Mouse (Mus musculus) limb, embryonic 10.5 days (tissue): ENCODE results near the gene Trpm3. TPM values are rescaled to one million over a fixed set of nuclear protein-coding genes. Genes with fewer than 3 reads are reported as not detected.

ENCODE experiments used
- DNase-seq: peaks from one replicate; pipeline ENCODE4 v3.0.0-alpha.2; 2017; ENCODE audit warnings: low spot score
- H3K27ac ChIP-seq: fragments of 300-500 bp; sonication (generic); 2 replicates; pipeline ENCODE4 v1.5.1; 2016; ENCODE audit warnings: mild to moderate bottlenecking
- H3K27me3 ChIP-seq: fragments of 300-500 bp; sonication (generic); 2 replicates; pipeline ENCODE4 v1.6.1; 2016; ENCODE audit warnings: low read depth, mild to moderate bottlenecking; ENCODE audit not compliant: poor library complexity, severe bottlenecking
- H3K36me3 ChIP-seq: fragments of 300-500 bp; sonication (generic); 2 replicates; pipeline ENCODE4 v1.6.1; 2016; ENCODE audit warnings: mild to moderate bottlenecking, moderate library complexity
- H3K4me1 ChIP-seq: fragments of 300-500 bp; sonication (generic); 2 replicates; pipeline ENCODE4 v1.6.1; 2016
- H3K4me3 ChIP-seq: fragments of 300-500 bp; sonication (generic); 2 replicates; pipeline ENCODE4 v1.5.1; 2016; ENCODE audit warnings: mild to moderate bottlenecking, moderate library complexity
- H3K9me3 ChIP-seq: fragments of 300-500 bp; sonication (generic); replicated peaks from 2 replicates; pipeline ENCODE4 v1.6.1; 2016; ENCODE audit warnings: mild to moderate bottlenecking
- WGBS: fragments of 180-500 bp; shearing (Covaris S2); methylation state at CpG from one replicate; pipeline ENCODE4 v1.1.7; 2016; 5-methylcytosine and 5-hydroxymethylcytosine counted together
- polyA plus RNA-seq: library from polyadenylated mRNA; unstranded; fragments of >200 nt; fragmentation: Nextera tagmentation; extraction: Ambion mirVana; gene quantifications from 2 replicates; pipeline ENCODE4 v1.2.1, GENCODE M21; 2016

Trpm3 gene
- polyA plus RNA-seq, 1 experiment from 2014 or later: 0.93 TPM

- 80% methylated on average over 5 of the region's 5 CpGs for WGBS
- no peak for DNase-seq
- H3K27ac ChIP-seq: no peak overlapping the region
- H3K27me3 ChIP-seq: no peaks in the 10 kb centered on the region
- no peaks in the 10 kb centered on the region for H3K9me3 ChIP-seq
- peaks cover 5% of the 10 kb centered on the region; the same call in 1 of the 2 replicates for H3K4me1 ChIP-seq
- H3K4me3 ChIP-seq: no peak overlapping the region
- no peaks in the 10 kb centered on the region for H3K36me3 ChIP-seq
Measured at GRCm38 (mm10) chr19:22920949-22921348, 782.1 kb downstream of the Trpm3 start.

DNA sequence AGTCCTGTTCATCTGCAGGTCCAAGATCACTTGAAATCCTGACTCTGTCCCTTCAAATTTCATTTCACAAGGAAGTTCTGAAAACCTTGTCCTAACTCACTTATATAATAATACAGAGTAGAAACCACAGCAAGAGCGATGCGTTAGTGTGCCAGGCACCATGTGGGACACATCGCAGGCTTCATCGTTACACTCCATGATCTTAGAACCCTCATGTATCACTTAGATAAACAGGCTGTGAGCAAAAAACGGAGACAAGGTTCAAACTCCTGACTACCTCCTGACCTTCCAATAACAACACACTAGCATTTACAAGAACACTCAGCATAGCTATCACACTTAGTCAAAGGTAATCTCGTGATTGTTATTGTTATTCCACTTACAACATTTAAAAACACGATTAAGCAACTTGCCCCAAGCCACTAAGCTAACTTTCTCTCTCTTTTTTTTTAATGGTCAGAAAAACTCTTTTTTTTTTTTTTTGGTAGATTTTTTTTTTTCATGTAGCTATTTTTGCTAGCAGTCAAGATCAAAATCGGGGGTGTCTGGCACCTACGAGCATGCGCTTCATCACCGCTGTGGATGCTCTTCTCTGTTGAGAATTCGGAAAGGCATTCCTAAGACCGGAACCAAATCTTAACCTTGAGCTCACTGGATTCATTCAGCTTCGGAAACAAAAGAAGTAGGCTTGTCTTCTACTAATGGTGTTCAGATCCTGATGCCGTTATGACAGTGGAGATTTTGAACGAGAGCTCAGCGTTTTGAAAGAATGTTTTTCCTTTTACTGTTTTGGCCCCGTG is 784.2 kb downstream of the Trpm3 start:
- Histone ChIP-seq H3K27me3 (no peaks in the 10 kb centered on the region), H3K27ac (no peak overlapping the region), H3K36me3 (no peaks in the 10 kb centered on the region), H3K4me1 (no peaks in the 10 kb centered on the region), H3K4me3 (no peak overlapping the region), H3K9me3 (no peaks in the 10 kb centered on the region)
- 93% methylated on average over 18 of the region's 18 CpGs for WGBS
- DNase-seq: no peak

GRCm38 (mm10) chr19:22925284-22925683 is 786.4 kb downstream of the Trpm3 start:
- Histone ChIP-seq H3K4me3 (no peak overlapping the region), H3K4me1 (no peaks in the 10 kb centered on the region), H3K27ac (no peak overlapping the region), H3K9me3 (no peaks in the 10 kb centered on the region), H3K27me3 (no peaks in the 10 kb centered on the region), H3K36me3 (no peaks in the 10 kb centered on the region)
- no peak for DNase-seq
- WGBS: 91% methylated on average over 3 of the region's 3 CpGs

- WGBS: 92% methylated on average over 9 of the region's 9 CpGs
- H3K27ac ChIP-seq: no peak overlapping the region
- no peaks in the 10 kb centered on the region for H3K36me3 ChIP-seq
- no peaks in the 10 kb centered on the region for H3K4me1 ChIP-seq
- no peak for DNase-seq
- H3K9me3 ChIP-seq: no peaks in the 10 kb centered on the region
- H3K4me3 ChIP-seq: no peak overlapping the region
- no peaks in the 10 kb centered on the region for H3K27me3 ChIP-seq
Measured at GRCm38 (mm10) chr19:22926753-22927152, 787.9 kb downstream of the Trpm3 start.

GRCm38 (mm10) chr19:22928366-22928765 is 789.5 kb downstream of the Trpm3 start:
- Histone ChIP-seq H3K4me1 (no peaks in the 10 kb centered on the region), H3K4me3 (no peak overlapping the region), H3K9me3 (no peaks in the 10 kb centered on the region), H3K27me3 (no peaks in the 10 kb centered on the region), H3K36me3 (no peaks in the 10 kb centered on the region), H3K27ac (no peak overlapping the region)
- DNase-seq: no peak
- 93% methylated on average over 6 of the region's 6 CpGs for WGBS

GRCm38 (mm10) chr19:22929768-22930167 is 790.9 kb downstream of the Trpm3 start:
- H3K4me1 ChIP-seq: no peaks in the 10 kb centered on the region
- no peaks in the 10 kb centered on the region for H3K9me3 ChIP-seq
- no peak for DNase-seq
- H3K4me3 ChIP-seq: no peak overlapping the region
- H3K27me3 ChIP-seq: no peaks in the 10 kb centered on the region
- 92% methylated on average over 6 of the region's 6 CpGs for WGBS
- H3K27ac ChIP-seq: no peak overlapping the region
- no peaks in the 10 kb centered on the region for H3K36me3 ChIP-seq

DNA sequence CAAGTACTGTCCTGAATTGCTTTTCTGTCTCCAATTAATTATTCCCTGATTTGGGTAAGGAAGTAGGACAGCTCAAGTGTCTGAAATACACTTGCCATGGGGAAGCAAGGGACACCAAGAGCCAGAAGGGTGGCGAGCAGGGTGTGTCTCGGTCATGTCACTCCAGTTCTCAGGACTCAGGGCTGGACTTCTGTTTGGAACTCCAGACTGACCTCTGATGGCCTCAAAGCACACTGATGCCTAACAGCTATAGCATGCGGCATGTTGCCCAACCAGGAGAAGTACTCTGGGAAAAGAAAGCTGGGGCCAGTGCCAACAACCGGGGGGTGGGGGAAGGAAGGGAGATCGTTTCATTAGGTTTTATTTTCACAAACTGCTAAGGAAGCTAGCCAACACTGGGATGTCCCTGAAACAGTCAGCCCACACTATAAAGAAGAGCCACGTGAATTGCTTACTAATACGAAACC is 791.6 kb downstream of the Trpm3 start:
- Histone ChIP-seq H3K4me1 (no peaks in the 10 kb centered on the region), H3K27me3 (no peaks in the 10 kb centered on the region)
- DNase-seq: no peak

DNA sequence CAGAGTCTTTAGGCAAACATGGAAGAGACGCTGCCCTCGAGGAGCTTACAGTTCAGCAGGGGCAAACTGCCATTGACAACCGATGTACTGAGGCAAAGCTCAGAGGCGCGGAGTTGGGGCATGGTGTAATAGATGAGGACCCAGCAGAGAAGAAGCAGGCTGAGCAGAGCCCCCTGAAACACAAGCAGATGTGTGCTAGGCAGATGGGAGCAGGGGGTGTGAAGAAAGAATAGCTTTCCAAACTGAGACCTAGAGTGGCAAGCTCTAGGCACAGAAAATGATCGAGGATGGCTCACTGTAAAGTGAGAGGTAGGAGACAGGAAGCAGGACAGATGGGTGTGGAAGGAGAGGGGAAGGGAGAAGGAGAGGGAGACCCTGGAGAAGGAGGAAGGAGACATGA is 792.2 kb downstream of the Trpm3 start:
- no peak overlapping the region for H3K27ac ChIP-seq
- H3K4me1 ChIP-seq: no peaks in the 10 kb centered on the region
- H3K36me3 ChIP-seq: no peaks in the 10 kb centered on the region
- H3K27me3 ChIP-seq: no peaks in the 10 kb centered on the region
- no peaks in the 10 kb centered on the region for H3K9me3 ChIP-seq
- DNase-seq: no peak
- 90% methylated on average over 6 of the region's 6 CpGs for WGBS
- H3K4me3 ChIP-seq: no peak overlapping the region

More for the DNA sequence above, 791.6 kb downstream of the Trpm3 start:
- 86% methylated on average over 7 of the region's 7 CpGs for WGBS
- no peaks in the 10 kb centered on the region for H3K36me3 ChIP-seq
- H3K9me3 ChIP-seq: no peaks in the 10 kb centered on the region
- no peak overlapping the region for H3K4me3 ChIP-seq
- no peak overlapping the region for H3K27ac ChIP-seq

DNA sequence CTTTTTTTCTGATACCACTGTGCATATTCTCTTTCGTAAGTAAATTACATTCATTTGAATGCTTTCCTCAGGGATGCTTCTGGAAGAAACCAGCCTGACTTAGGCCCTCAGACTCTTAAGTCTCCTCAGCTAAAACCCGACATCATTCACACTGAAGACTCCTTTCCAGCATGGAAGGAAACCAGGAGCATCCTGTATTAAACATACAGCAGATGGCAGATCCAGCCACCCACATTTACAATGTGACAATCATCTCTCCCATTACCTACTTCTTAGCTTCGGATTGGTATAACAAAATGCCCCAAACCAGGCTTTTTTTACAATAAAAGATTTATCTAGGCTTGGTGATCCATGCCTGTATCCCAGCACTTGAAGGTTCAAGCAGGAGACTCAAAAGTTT is 796.2 kb downstream of the Trpm3 start:
- Histone ChIP-seq H3K4me1 (no peaks in the 10 kb centered on the region), H3K4me3 (no peak overlapping the region), H3K27me3 (no peaks in the 10 kb centered on the region), H3K27ac (no peak overlapping the region), H3K36me3 (no peaks in the 10 kb centered on the region), H3K9me3 (no peaks in the 10 kb centered on the region)
- DNase-seq: no peak
- 84% methylated on average over 3 of the region's 3 CpGs for WGBS

- DNase-seq: no peak
- Histone ChIP-seq H3K27me3 (no peaks in the 10 kb centered on the region), H3K9me3 (no peaks in the 10 kb centered on the region), H3K36me3 (no peaks in the 10 kb centered on the region), H3K4me1 (no peaks in the 10 kb centered on the region), H3K27ac (no peak overlapping the region), H3K4me3 (no peak overlapping the region)
- 80% methylated on average over 14 of the region's 14 CpGs for WGBS
Measured at GRCm38 (mm10) chr19:22938848-22939724, 800.2 kb downstream of the Trpm3 start.

- Histone ChIP-seq H3K27me3 (no peaks in the 10 kb centered on the region), H3K36me3 (no peaks in the 10 kb centered on the region), H3K27ac (no peak overlapping the region), H3K4me1 (no peaks in the 10 kb centered on the region), H3K4me3 (no peak overlapping the region), H3K9me3 (no peaks in the 10 kb centered on the region)
- WGBS: 73% methylated on average over 5 of the region's 5 CpGs
- DNase-seq: no peak
Measured at GRCm38 (mm10) chr19:22939836-22940235, 801.0 kb downstream of the Trpm3 start.

GRCm38 (mm10) chr19:22940487-22940886 is 801.6 kb downstream of the Trpm3 start:
- Histone ChIP-seq H3K27ac (no peak overlapping the region), H3K36me3 (no peaks in the 10 kb centered on the region), H3K9me3 (no peaks in the 10 kb centered on the region), H3K4me3 (no peak overlapping the region), H3K4me1 (no peaks in the 10 kb centered on the region), H3K27me3 (no peaks in the 10 kb centered on the region)
- WGBS: 53% methylated on average over 5 of the region's 5 CpGs
- no peak for DNase-seq

DNA sequence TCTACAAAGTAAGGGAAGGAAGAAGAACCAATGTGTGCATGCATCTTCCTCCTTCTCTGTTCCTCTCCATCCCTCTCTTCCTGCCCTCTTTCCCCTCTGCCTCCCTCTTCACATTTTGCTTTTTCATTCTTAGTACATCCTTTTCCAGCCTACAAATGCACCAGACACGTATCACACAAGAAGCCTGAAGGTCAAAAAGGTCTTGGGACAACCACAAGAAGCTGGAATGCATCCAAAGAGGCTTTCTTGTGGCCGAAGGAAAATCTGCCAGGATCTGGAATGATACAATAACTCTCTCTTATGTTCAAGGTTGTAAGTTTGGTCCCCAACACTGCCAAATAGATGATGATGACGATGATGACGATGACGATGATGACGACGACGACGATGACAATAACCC is 802.1 kb downstream of the Trpm3 start:
- Histone ChIP-seq H3K4me3 (no peak overlapping the region), H3K36me3 (no peaks in the 10 kb centered on the region), H3K27ac (no peak overlapping the region), H3K4me1 (no peaks in the 10 kb centered on the region), H3K27me3 (no peaks in the 10 kb centered on the region), H3K9me3 (no peaks in the 10 kb centered on the region)
- 93% methylated on average over 9 of the region's 9 CpGs for WGBS
- no peak for DNase-seq
